ENCODE assay signal across 28 mouse cellular contexts in the genomic region with DNA sequence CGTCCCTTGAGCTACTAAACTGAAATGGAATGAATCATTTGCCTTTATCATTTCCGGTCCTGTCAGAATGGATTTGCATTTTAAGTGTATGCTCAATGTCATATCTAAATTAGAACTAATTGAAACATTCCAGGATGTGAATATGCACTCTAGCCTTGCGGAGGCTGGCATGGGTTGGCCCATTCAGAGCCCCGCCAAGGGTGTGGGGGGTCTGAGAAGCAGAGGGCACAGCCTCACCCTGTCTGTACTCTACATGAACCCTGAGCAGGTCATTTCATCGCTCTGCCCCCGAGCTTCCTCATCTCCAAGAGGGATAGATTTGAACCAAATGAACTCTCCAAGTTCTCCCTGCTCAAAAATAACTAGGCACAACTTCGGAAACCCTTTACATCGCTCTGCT.
"Had no signal": no experiment of that assay in that cellular context is flagged by ENCODE, and none has a peak within 500 bp of the region (broad histone marks: within the 10 kb centered on the region; RNA-seq: fewer than 3 reads in every experiment).

No protein-coding gene starts in this region.

- H3K4me3 ChIP-seq: embryonic facial prominence, embryonic 10.5 days; embryonic facial prominence, embryonic 12.5 days; embryonic facial prominence, embryonic 13.5 days; embryonic facial prominence, embryonic 15.5 days; erythroblast, embryonic 14.5 days; forebrain, embryonic 10.5 days; forebrain, embryonic 12.5 days; forebrain, embryonic 13.5 days; forebrain, embryonic 15.5 days; gastrocnemius, adult 2 months; heart, adult 2 months had no signal

- H3K36me3 ChIP-seq: embryonic facial prominence, embryonic 10.5 days; embryonic facial prominence, embryonic 12.5 days; embryonic facial prominence, embryonic 13.5 days; embryonic facial prominence, embryonic 15.5 days; forebrain, embryonic 10.5 days; forebrain, embryonic 12.5 days; forebrain, embryonic 15.5 days had no signal

- H3K27me3 ChIP-seq: embryonic facial prominence, embryonic 12.5 days; embryonic facial prominence, embryonic 13.5 days; embryonic facial prominence, embryonic 15.5 days; forebrain, embryonic 12.5 days; forebrain, embryonic 13.5 days; forebrain, embryonic 15.5 days had no signal

- ATAC-seq: forebrain, embryonic 13.5 days; forebrain, embryonic 14.5 days; forebrain, embryonic 15.5 days; forebrain, embryonic 16.5 days; forebrain, postnatal 0 days had no signal

- H3K27ac ChIP-seq: embryonic facial prominence, embryonic 10.5 days; embryonic facial prominence, embryonic 12.5 days; embryonic facial prominence, embryonic 13.5 days; embryonic facial prominence, embryonic 15.5 days; forebrain, embryonic 10.5 days; forebrain, embryonic 12.5 days; forebrain, embryonic 13.5 days; forebrain, embryonic 15.5 days; gastrocnemius, adult 2 months; heart, adult 2 months had no signal

- DNase-seq: cerebellum, adult 2 months; cerebellum, adult 8-10 months; cerebellum, adult 9-10 months; cerebellum, adult 9-11 months; cerebellum, postnatal 10 days; cerebellum, postnatal 14 days; cerebellum, postnatal 25 days; cerebellum, postnatal 36 days; embryo, embryonic 11 days; forebrain, postnatal 0 days; gastrocnemius, adult 2 months; gastrocnemius, postnatal 10 days; gastrocnemius, postnatal 14 days; gastrocnemius, postnatal 25 days; gastrocnemius, postnatal 36 days; heart, adult 18-20 months; heart, adult 2 months had no signal

- H3K4me1 ChIP-seq: embryonic facial prominence, embryonic 15.5 days; forebrain, embryonic 12.5 days; forebrain, embryonic 13.5 days; forebrain, embryonic 15.5 days had no signal

- H3K9ac ChIP-seq: embryonic facial prominence, embryonic 12.5 days; embryonic facial prominence, embryonic 13.5 days; embryonic facial prominence, embryonic 15.5 days; forebrain, embryonic 12.5 days; forebrain, embryonic 13.5 days; forebrain, embryonic 15.5 days; forebrain, postnatal 0 days had no signal

- H3K4me2 ChIP-seq: embryonic facial prominence, embryonic 12.5 days; embryonic facial prominence, embryonic 13.5 days; embryonic facial prominence, embryonic 15.5 days; forebrain, embryonic 12.5 days; forebrain, embryonic 13.5 days; forebrain, embryonic 15.5 days had no signal

- H3K9me3 ChIP-seq: embryonic facial prominence, embryonic 10.5 days; embryonic facial prominence, embryonic 12.5 days; embryonic facial prominence, embryonic 13.5 days; embryonic facial prominence, embryonic 15.5 days; forebrain, embryonic 10.5 days; forebrain, embryonic 12.5 days; forebrain, embryonic 13.5 days; forebrain, embryonic 15.5 days had no signal
